Mouse (Mus musculus) midbrain, embryonic 13.5 days (tissue): ENCODE results near the gene Glra1. TPM values are rescaled to one million over a fixed set of nuclear protein-coding genes. Genes with fewer than 3 reads are reported as not detected.

Experiments
- ATAC-seq: fragments of 200-750 bp; cut with Nextera tagmentation; 2 replicates; pipeline ENCODE4 v1.8.0; 2017; ENCODE audit warnings: mild to moderate bottlenecking, moderate TSS enrichment, moderate library complexity
- H3K27ac ChIP-seq: fragments of 300-500 bp; sonication (generic); 2 replicates; pipeline ENCODE4 v1.5.1; 2015; ENCODE audit warnings: inconsistent platforms, mild to moderate bottlenecking, moderate library complexity
- H3K27me3 ChIP-seq: fragments of 300-500 bp; sonication (generic); 2 replicates; pipeline ENCODE4 v1.6.1; 2015; ENCODE audit warnings: mild to moderate bottlenecking, inconsistent platforms
- H3K36me3 ChIP-seq: fragments of 300-500 bp; sonication (generic); 2 replicates; pipeline ENCODE4 v1.6.1; 2015; ENCODE audit warnings: mild to moderate bottlenecking, inconsistent platforms
- H3K4me1 ChIP-seq: fragments of 300-500 bp; sonication (generic); replicated peaks from 2 replicates; pipeline ENCODE4 v1.6.1; 2015; ENCODE audit warnings: inconsistent platforms
- H3K4me2 ChIP-seq: fragments of 300-500 bp; sonication (generic); replicated peaks from 2 replicates; pipeline ENCODE4 v1.6.1; 2015; ENCODE audit warnings: moderate library complexity, mild to moderate bottlenecking, inconsistent platforms
- H3K4me3 ChIP-seq: fragments of 300-500 bp; sonication (generic); replicated peaks from 2 replicates; pipeline ENCODE4 v1.5.1; 2015; ENCODE audit warnings: mild to moderate bottlenecking, inconsistent platforms
- H3K9ac ChIP-seq: fragments of 300-500 bp; sonication (generic); replicated peaks from 2 replicates; pipeline ENCODE4 v1.6.1; 2015; ENCODE audit warnings: mild to moderate bottlenecking, inconsistent platforms
- H3K9me3 ChIP-seq: fragments of 300-500 bp; sonication (generic); 2 replicates; pipeline ENCODE4 v1.6.1; 2016; ENCODE audit warnings: mild to moderate bottlenecking, inconsistent platforms
- WGBS: fragments of 180-500 bp; shearing (Covaris S2); methylation state at CpG from one replicate; pipeline ENCODE4 v1.1.7; 2015; 5-methylcytosine and 5-hydroxymethylcytosine counted together
- polyA plus RNA-seq: library from polyadenylated mRNA; unstranded; fragments of >200 nt; fragmentation: Nextera tagmentation; extraction: Ambion mirVana; gene quantifications from 2 replicates; pipeline ENCODE4 v1.2.1, GENCODE M21; 2015

Glra1 gene
- polyA plus RNA-seq, 1 experiment from 2014 or later = 0.23 TPM

- no peak overlapping the region for H3K4me3 ChIP-seq
- no peak overlapping the region for H3K9ac ChIP-seq
- H3K4me1 ChIP-seq = no peaks in the 10 kb centered on the region
- WGBS = 90% methylated on average over 2 of the region's 2 CpGs
- no peaks in the 10 kb centered on the region for H3K27me3 ChIP-seq
- no peak for ATAC-seq
- no peak overlapping the region for H3K27ac ChIP-seq
- H3K4me2 ChIP-seq = no peak overlapping the region
- no peaks in the 10 kb centered on the region for H3K36me3 ChIP-seq
- no peaks in the 10 kb centered on the region for H3K9me3 ChIP-seq
Observed at GRCm38 (mm10) chr11:55574397-55574796, 33.6 kb downstream of the Glra1 start.

- Histone ChIP-seq H3K27me3 (no peaks in the 10 kb centered on the region), H3K9me3 (no peaks in the 10 kb centered on the region), H3K4me2 (no peak overlapping the region), H3K36me3 (no peaks in the 10 kb centered on the region), H3K27ac (no peak overlapping the region), H3K4me3 (no peak overlapping the region), H3K9ac (no peak overlapping the region), H3K4me1 (0 out of 2 replicates have a peak, but pooled peaks cover 2% of the 10 kb centered on the region)
- ATAC-seq = no peak
- 20% methylated on average over 2 of the region's 2 CpGs for WGBS
Observed at GRCm38 (mm10) chr11:55571144-55571543, 36.9 kb downstream of the Glra1 start.

GRCm38 (mm10) chr11:55566309-55567099, 41.5 kb downstream of the Glra1 start:
- H3K36me3 ChIP-seq = no peaks in the 10 kb centered on the region
- H3K4me2 ChIP-seq = no peak overlapping the region
- 62% methylated on average over 9 of the region's 9 CpGs for WGBS
- ATAC-seq = no peak
- H3K27ac ChIP-seq = no peak overlapping the region
- no peak overlapping the region for H3K9ac ChIP-seq
- H3K4me3 ChIP-seq = no peak overlapping the region
- 0 out of 2 replicates have a peak, but pooled peaks cover 3% of the 10 kb centered on the region for H3K4me1 ChIP-seq
- H3K9me3 ChIP-seq = no peaks in the 10 kb centered on the region
- H3K27me3 ChIP-seq = no peaks in the 10 kb centered on the region

GRCm38 (mm10) chr11:55545690-55546089, 62.3 kb downstream of the Glra1 start:
- Histone ChIP-seq H3K27me3 (no peaks in the 10 kb centered on the region), H3K4me2 (no peak overlapping the region), H3K4me1 (no peaks in the 10 kb centered on the region), H3K4me3 (no peak overlapping the region), H3K9me3 (no peaks in the 10 kb centered on the region), H3K36me3 (no peaks in the 10 kb centered on the region), H3K9ac (no peak overlapping the region), H3K27ac (no peak overlapping the region)
- ATAC-seq = no peak
- 95% methylated on average over 1 of the region's 1 CpGs for WGBS

GRCm38 (mm10) chr11:55542671-55543070, 65.3 kb downstream of the Glra1 start:
- no peak for ATAC-seq
- 62% methylated on average over 4 of the region's 4 CpGs for WGBS
- no peaks in the 10 kb centered on the region for H3K4me1 ChIP-seq
- no peaks in the 10 kb centered on the region for H3K9me3 ChIP-seq
- H3K27ac ChIP-seq = no peak overlapping the region
- H3K27me3 ChIP-seq = no peaks in the 10 kb centered on the region
- H3K4me2 ChIP-seq = no peak overlapping the region
- H3K9ac ChIP-seq = no peak overlapping the region
- H3K4me3 ChIP-seq = no peak overlapping the region
- no peaks in the 10 kb centered on the region for H3K36me3 ChIP-seq

GRCm38 (mm10) chr11:55542128-55542527, 65.9 kb downstream of the Glra1 start:
- no peaks in the 10 kb centered on the region for H3K9me3 ChIP-seq
- no peak overlapping the region for H3K27ac ChIP-seq
- no peak overlapping the region for H3K4me3 ChIP-seq
- H3K27me3 ChIP-seq = no peaks in the 10 kb centered on the region
- no peaks in the 10 kb centered on the region for H3K4me1 ChIP-seq
- no peaks in the 10 kb centered on the region for H3K36me3 ChIP-seq
- H3K4me2 ChIP-seq = no peak overlapping the region
- no peak for ATAC-seq
- 61% methylated on average over 7 of the region's 7 CpGs for WGBS
- no peak overlapping the region for H3K9ac ChIP-seq

GRCm38 (mm10) chr11:55534766-55535165, 73.2 kb downstream of the Glra1 start:
- Histone ChIP-seq H3K36me3 (no peaks in the 10 kb centered on the region), H3K9me3 (no peaks in the 10 kb centered on the region), H3K27ac (no peak overlapping the region), H3K4me2 (no peak overlapping the region), H3K9ac (no peak overlapping the region), H3K4me1 (peaks cover 8% of the 10 kb centered on the region; the same call in 1 of the 2 replicates), H3K4me3 (no peak overlapping the region), H3K27me3 (no peaks in the 10 kb centered on the region)
- 49% methylated on average over 2 of the region's 2 CpGs for WGBS
- no peak for ATAC-seq

- no peak for ATAC-seq
- H3K27ac ChIP-seq = no peak overlapping the region
Observed at GRCm38 (mm10) chr11:55533378-55533777, 74.6 kb downstream of the Glra1 start.

GRCm38 (mm10) chr11:55530741-55531140, 77.3 kb downstream of the Glra1 start:
- WGBS = 83% methylated on average over 7 of the region's 7 CpGs
- Histone ChIP-seq H3K9me3 (no peaks in the 10 kb centered on the region), H3K27me3 (no peaks in the 10 kb centered on the region), H3K36me3 (no peaks in the 10 kb centered on the region), H3K4me3 (no peak overlapping the region), H3K4me2 (no peak overlapping the region), H3K4me1 (peaks cover 8% of the 10 kb centered on the region; the same call in 1 of the 2 replicates), H3K9ac (no peak overlapping the region), H3K27ac (no peak overlapping the region)
- ATAC-seq = no peak

More at GRCm38 (mm10) chr11:55533378-55533777, 74.6 kb downstream of the Glra1 start:
- Histone ChIP-seq H3K9ac (no peak overlapping the region), H3K4me2 (no peak overlapping the region), H3K36me3 (no peaks in the 10 kb centered on the region), H3K4me3 (no peak overlapping the region), H3K9me3 (no peaks in the 10 kb centered on the region), H3K4me1 (peaks cover 8% of the 10 kb centered on the region; the same call in 1 of the 2 replicates), H3K27me3 (no peaks in the 10 kb centered on the region)
- 64% methylated on average over 5 of the region's 5 CpGs for WGBS

GRCm38 (mm10) chr11:55518806-55519674, 89.0 kb downstream of the Glra1 start:
- Histone ChIP-seq H3K27ac (no peak overlapping the region), H3K4me3 (no peak overlapping the region), H3K27me3 (no peaks in the 10 kb centered on the region), H3K4me1 (0 out of 2 replicates have a peak, but pooled peaks cover 3% of the 10 kb centered on the region), H3K9ac (no peak overlapping the region), H3K4me2 (peak overlapping the region; percentile 19), H3K9me3 (no peaks in the 10 kb centered on the region), H3K36me3 (no peaks in the 10 kb centered on the region)
- 7% methylated on average over 9 of the region's 9 CpGs for WGBS
- ATAC-seq = peak; percentile 81

GRCm38 (mm10) chr11:55517666-55518065, 90.3 kb downstream of the Glra1 start:
- no peaks in the 10 kb centered on the region for H3K9me3 ChIP-seq
- H3K27me3 ChIP-seq = no peaks in the 10 kb centered on the region
- ATAC-seq = no peak
- 69% methylated on average over 5 of the region's 5 CpGs for WGBS
- 0 out of 2 replicates have a peak, but pooled peaks cover 3% of the 10 kb centered on the region for H3K4me1 ChIP-seq
- H3K4me3 ChIP-seq = no peak overlapping the region
- no peak overlapping the region for H3K9ac ChIP-seq
- H3K36me3 ChIP-seq = no peaks in the 10 kb centered on the region
- no peak overlapping the region for H3K27ac ChIP-seq
- no peak overlapping the region for H3K4me2 ChIP-seq

GRCm38 (mm10) chr11:55511374-55511773, 96.6 kb downstream of the Glra1 start:
- no peaks in the 10 kb centered on the region for H3K9me3 ChIP-seq
- 51% methylated on average over 5 of the region's 5 CpGs for WGBS
- H3K9ac ChIP-seq = no peak overlapping the region
- no peaks in the 10 kb centered on the region for H3K36me3 ChIP-seq
- no peaks in the 10 kb centered on the region for H3K27me3 ChIP-seq
- no peaks in the 10 kb centered on the region for H3K4me1 ChIP-seq
- no peak overlapping the region for H3K4me3 ChIP-seq
- no peak overlapping the region for H3K4me2 ChIP-seq
- ATAC-seq = no peak
- no peak overlapping the region for H3K27ac ChIP-seq
